Mouse (Mus musculus): ENCODE measurements at regions not wholly inside any gene's neighbourhood (a gene's known extent, or its start where the extent isn't known, plus 50 kb on each side); places are given as distances from the start of the nearest gene placed in this dataset.

- Histone ChIP-seq H3K27me3 (ENCODE audit: control insufficient read depth, insufficient read depth, low read length) (no peaks in the 10 kb centered on the region), H3K4me1 (ENCODE audit: control insufficient read depth, insufficient read depth, low read length) (no peaks in the 10 kb centered on the region), H3K4me3 (replicated peaks; ENCODE audit: low read length) (no peak overlapping the region), H3K9ac (ENCODE audit: low read depth, low read length, severe bottlenecking) (no peak overlapping the region), H3K9me3 (ENCODE audit: control insufficient read depth, low read length) (no peaks in the 10 kb centered on the region), H3K4me2 (replicated peaks; ENCODE audit: low read depth, low read length, severe bottlenecking) (no peak overlapping the region), H3K27ac (replicated peaks; ENCODE audit: low read depth, low read length) (no peak overlapping the region), H3K36me3 (ENCODE audit: control insufficient read depth, insufficient read depth, low read length) (no peaks in the 10 kb centered on the region)
- no peak for TF ChIP-seq POLR2A (IDR thresholded peaks at IDR 0.05; ENCODE audit: borderline replicate concordance, extremely low read depth, insufficient read depth, insufficient read length)
- WGBS = 83% methylated on average over 8 of the region's 8 CpGs
- no peak for DNase-seq (ENCODE audit: low spot score)
- ATAC-seq (ENCODE audit: low FRiP score, low read depth) = no peak
Observed at GRCm38 (mm10) chr8:30838056-30838455, 2590.5 kb upstream of the 5930422O12Rik start.

- H3K4me3 ChIP-seq (replicated peaks; ENCODE audit: low read length) = no peak overlapping the region
- H3K4me2 ChIP-seq (replicated peaks; ENCODE audit: low read depth, low read length, severe bottlenecking) = no peak overlapping the region
- H3K9me3 ChIP-seq (ENCODE audit: control insufficient read depth, low read length) = no peaks in the 10 kb centered on the region
- DNase-seq (ENCODE audit: low spot score) (peak; percentile 41), ATAC-seq (ENCODE audit: low FRiP score, low read depth) (peak; percentile 55)
- H3K27ac ChIP-seq (replicated peaks; ENCODE audit: low read depth, low read length) = no peak overlapping the region
- no peaks in the 10 kb centered on the region for H3K4me1 ChIP-seq (ENCODE audit: control insufficient read depth, insufficient read depth, low read length)
- no peaks in the 10 kb centered on the region for H3K36me3 ChIP-seq (ENCODE audit: control insufficient read depth, insufficient read depth, low read length)
- H3K9ac ChIP-seq (ENCODE audit: low read depth, low read length, severe bottlenecking) = no peak overlapping the region
- H3K27me3 ChIP-seq (ENCODE audit: control insufficient read depth, insufficient read depth, low read length) = no peaks in the 10 kb centered on the region
- no peak for TF ChIP-seq POLR2A (IDR thresholded peaks at IDR 0.05; ENCODE audit: borderline replicate concordance, extremely low read depth, insufficient read depth, insufficient read length)
- WGBS = 33% methylated on average over 8 of the region's 8 CpGs
Observed at GRCm38 (mm10) chr8:30840064-30840463, 2588.4 kb upstream of the 5930422O12Rik start.

- TF ChIP-seq POLR2A (IDR thresholded peaks at IDR 0.05; ENCODE audit: borderline replicate concordance, extremely low read depth, insufficient read depth, insufficient read length) = no peak
- H3K27me3 ChIP-seq (ENCODE audit: control insufficient read depth, insufficient read depth, low read length) = no peaks in the 10 kb centered on the region
- H3K4me1 ChIP-seq (ENCODE audit: control insufficient read depth, insufficient read depth, low read length) = no peaks in the 10 kb centered on the region
- no peak overlapping the region for H3K4me3 ChIP-seq (replicated peaks; ENCODE audit: low read length)
- WGBS = 69% methylated on average over 4 of the region's 4 CpGs
- H3K9me3 ChIP-seq (ENCODE audit: control insufficient read depth, low read length) = no peaks in the 10 kb centered on the region
- DNase-seq (ENCODE audit: low spot score) (no peak), ATAC-seq (ENCODE audit: low FRiP score, low read depth) (no peak)
- no peak overlapping the region for H3K27ac ChIP-seq (replicated peaks; ENCODE audit: low read depth, low read length)
- no peaks in the 10 kb centered on the region for H3K36me3 ChIP-seq (ENCODE audit: control insufficient read depth, insufficient read depth, low read length)
- no peak overlapping the region for H3K4me2 ChIP-seq (replicated peaks; ENCODE audit: low read depth, low read length, severe bottlenecking)
- H3K9ac ChIP-seq (ENCODE audit: low read depth, low read length, severe bottlenecking) = no peak overlapping the region
Observed at GRCm38 (mm10) chr8:30863017-30863416, 2565.5 kb upstream of the 5930422O12Rik start.

GRCm38 (mm10) chr8:30906044-30906695 lies 2522.3 kb upstream of the 5930422O12Rik start:
- WGBS = 82% methylated on average over 11 of the region's 11 CpGs
- TF ChIP-seq POLR2A (IDR thresholded peaks at IDR 0.05; ENCODE audit: borderline replicate concordance, extremely low read depth, insufficient read depth, insufficient read length) = no peak
- no peak for ATAC-seq (ENCODE audit: low FRiP score, low read depth)

GRCm38 (mm10) chr8:30913664-30914063 lies 2514.8 kb upstream of the 5930422O12Rik start:
- H3K9ac ChIP-seq (ENCODE audit: low read depth, low read length, severe bottlenecking) = no peak overlapping the region
- 75% methylated on average over 5 of the region's 5 CpGs for WGBS
- H3K27ac ChIP-seq (replicated peaks; ENCODE audit: low read depth, low read length) = no peak overlapping the region
- no peak overlapping the region for H3K4me3 ChIP-seq (replicated peaks; ENCODE audit: low read length)
- H3K27me3 ChIP-seq (ENCODE audit: control insufficient read depth, insufficient read depth, low read length) = no peaks in the 10 kb centered on the region
- peaks cover 4% of the 10 kb centered on the region; the same call in 1 of the 2 replicates for H3K4me1 ChIP-seq (ENCODE audit: control insufficient read depth, insufficient read depth, low read length)
- H3K4me2 ChIP-seq (replicated peaks; ENCODE audit: low read depth, low read length, severe bottlenecking) = no peak overlapping the region
- no peaks in the 10 kb centered on the region for H3K9me3 ChIP-seq (ENCODE audit: control insufficient read depth, low read length)
- no peak for DNase-seq (ENCODE audit: low spot score)
- H3K36me3 ChIP-seq (ENCODE audit: control insufficient read depth, insufficient read depth, low read length) = no peaks in the 10 kb centered on the region
- TF ChIP-seq POLR2A (IDR thresholded peaks at IDR 0.05; ENCODE audit: borderline replicate concordance, extremely low read depth, insufficient read depth, insufficient read length) = no peak
- no peak for ATAC-seq (ENCODE audit: low FRiP score, low read depth)

More at GRCm38 (mm10) chr8:30906044-30906695, 2522.3 kb upstream of the 5930422O12Rik start:
- Histone ChIP-seq H3K4me3 (replicated peaks; ENCODE audit: low read length) (no peak overlapping the region), H3K36me3 (ENCODE audit: control insufficient read depth, insufficient read depth, low read length) (no peaks in the 10 kb centered on the region), H3K27me3 (ENCODE audit: control insufficient read depth, insufficient read depth, low read length) (no peaks in the 10 kb centered on the region), H3K4me2 (replicated peaks; ENCODE audit: low read depth, low read length, severe bottlenecking) (no peak overlapping the region), H3K9me3 (ENCODE audit: control insufficient read depth, low read length) (no peaks in the 10 kb centered on the region), H3K9ac (ENCODE audit: low read depth, low read length, severe bottlenecking) (no peak overlapping the region), H3K27ac (replicated peaks; ENCODE audit: low read depth, low read length) (no peak overlapping the region), H3K4me1 (ENCODE audit: control insufficient read depth, insufficient read depth, low read length) (no peaks in the 10 kb centered on the region)
- no peak for DNase-seq (ENCODE audit: low spot score)
